Mouse (Mus musculus) forebrain, embryonic 15.5 days (tissue): ENCODE measurements around the gene Sstr2. TPM values are rescaled to one million over a fixed set of nuclear protein-coding genes. Genes with fewer than 3 reads are reported as not detected.

ENCODE experiments used
- ATAC-seq: fragments of 200-750 bp; cut with Nextera tagmentation; replicated peaks from 2 replicates; pipeline ENCODE4 v1.8.0; 2017; ENCODE audit warnings: mild to moderate bottlenecking, moderate TSS enrichment, moderate library complexity
- H3K27ac ChIP-seq: fragments of 300-500 bp; sonication (generic); replicated peaks from 2 replicates; pipeline ENCODE4 v1.5.1; 2015; ENCODE audit warnings: mild to moderate bottlenecking, inconsistent platforms
- H3K27me3 ChIP-seq: fragments of 300-500 bp; sonication (generic); 2 replicates; pipeline ENCODE4 v1.6.1; 2015; ENCODE audit warnings: inconsistent platforms
- H3K36me3 ChIP-seq: fragments of 300-500 bp; sonication (generic); 2 replicates; pipeline ENCODE4 v1.6.1; 2015; ENCODE audit warnings: mild to moderate bottlenecking, inconsistent platforms
- H3K4me1 ChIP-seq: fragments of 300-500 bp; sonication (generic); 2 replicates; pipeline ENCODE4 v1.6.1; 2015; ENCODE audit warnings: inconsistent platforms
- H3K4me2 ChIP-seq: fragments of 300-500 bp; sonication (generic); replicated peaks from 2 replicates; pipeline ENCODE4 v1.6.1; 2015; ENCODE audit warnings: mild to moderate bottlenecking, inconsistent platforms
- H3K4me3 ChIP-seq: fragments of 300-500 bp; sonication (generic); 2 replicates; pipeline ENCODE4 v1.5.1; 2015; ENCODE audit warnings: mild to moderate bottlenecking, inconsistent platforms
- H3K9ac ChIP-seq: fragments of 300-500 bp; sonication (generic); replicated peaks from 2 replicates; pipeline ENCODE4 v1.6.1; 2015; ENCODE audit warnings: mild to moderate bottlenecking, inconsistent platforms
- H3K9me3 ChIP-seq: fragments of 300-500 bp; sonication (generic); 2 replicates; pipeline ENCODE4 v1.6.1; 2016; ENCODE audit warnings: inconsistent platforms
- WGBS: fragments of 180-500 bp; shearing (Covaris S2); methylation state at CpG from one replicate; pipeline ENCODE4 v1.1.7; 2015; ENCODE audit warnings: mixed read lengths; 5-methylcytosine and 5-hydroxymethylcytosine counted together
- polyA plus RNA-seq: library from polyadenylated mRNA; unstranded; fragments of >200 nt; fragmentation: Nextera tagmentation; extraction: Ambion mirVana; gene quantifications from 2 replicates; pipeline ENCODE4 v1.2.1, GENCODE M21; 2015

Gene Sstr2
- polyA plus RNA-seq, 1 experiment from 2014 or later: 85.6 TPM

- no peak overlapping the region for H3K4me2 ChIP-seq
- H3K27ac ChIP-seq: no peak overlapping the region
- no peak overlapping the region for H3K9ac ChIP-seq
- ATAC-seq: no peak
- H3K27me3 ChIP-seq: no peaks in the 10 kb centered on the region
- H3K9me3 ChIP-seq: no peaks in the 10 kb centered on the region
- H3K4me3 ChIP-seq: no peak overlapping the region
- peaks cover 12% of the 10 kb centered on the region; the same call in 1 of the 2 replicates for H3K4me1 ChIP-seq
- H3K36me3 ChIP-seq: peaks cover 77% of the 10 kb centered on the region
- WGBS: 87% methylated on average over 11 of the region's 11 CpGs
These were observed 41.8 kb downstream of the Sstr2 start for GRCm38 (mm10) chr11:113660940-113661339.

- peaks cover 67% of the 10 kb centered on the region for H3K36me3 ChIP-seq
- ATAC-seq: 0 out of 2 replicates have a peak, but pooled peaks have one; percentile 46
- peaks cover 10% of the 10 kb centered on the region for H3K4me1 ChIP-seq
- H3K9me3 ChIP-seq: no peaks in the 10 kb centered on the region
- no peak overlapping the region for H3K4me3 ChIP-seq
- H3K4me2 ChIP-seq: no peak overlapping the region
- no peak overlapping the region for H3K27ac ChIP-seq
- 94% methylated on average over 18 of the region's 18 CpGs for WGBS
- no peak overlapping the region for H3K9ac ChIP-seq
- H3K27me3 ChIP-seq: no peaks in the 10 kb centered on the region
These were observed 42.8 kb downstream of the Sstr2 start for GRCm38 (mm10) chr11:113661835-113662351.

GRCm38 (mm10) chr11:113664279-113664678 lies 45.1 kb downstream of the Sstr2 start:
- no peak overlapping the region for H3K27ac ChIP-seq
- no peak overlapping the region for H3K4me2 ChIP-seq
- H3K9ac ChIP-seq: no peak overlapping the region
- no peaks in the 10 kb centered on the region for H3K9me3 ChIP-seq
- no peaks in the 10 kb centered on the region for H3K27me3 ChIP-seq
- H3K36me3 ChIP-seq: peaks cover 45% of the 10 kb centered on the region
- WGBS: 59% methylated on average over 2 of the region's 2 CpGs
- no peak overlapping the region for H3K4me3 ChIP-seq
- no peak for ATAC-seq
- peaks cover 19% of the 10 kb centered on the region for H3K4me1 ChIP-seq

GRCm38 (mm10) chr11:113666205-113666604 lies 47.1 kb downstream of the Sstr2 start:
- no peak for ATAC-seq
- WGBS: 74% methylated on average over 6 of the region's 6 CpGs
- H3K4me1 ChIP-seq: peaks cover 19% of the 10 kb centered on the region
- H3K4me3 ChIP-seq: no peak overlapping the region
- no peak overlapping the region for H3K27ac ChIP-seq
- peaks cover 30% of the 10 kb centered on the region for H3K36me3 ChIP-seq
- no peak overlapping the region for H3K4me2 ChIP-seq
- H3K27me3 ChIP-seq: no peaks in the 10 kb centered on the region
- no peak overlapping the region for H3K9ac ChIP-seq
- H3K9me3 ChIP-seq: no peaks in the 10 kb centered on the region

GRCm38 (mm10) chr11:113666648-113667047 lies 47.5 kb downstream of the Sstr2 start:
- Histone ChIP-seq H3K4me2 (no peak overlapping the region), H3K9me3 (no peaks in the 10 kb centered on the region), H3K9ac (no peak overlapping the region), H3K27me3 (no peaks in the 10 kb centered on the region), H3K4me3 (no peak overlapping the region), H3K4me1 (peaks cover 19% of the 10 kb centered on the region), H3K36me3 (peaks cover 26% of the 10 kb centered on the region), H3K27ac (peak overlapping the region; percentile 31; the same call in 1 of the 2 replicates)
- WGBS: 65% methylated on average over 10 of the region's 10 CpGs
- ATAC-seq: no peak

DNA sequence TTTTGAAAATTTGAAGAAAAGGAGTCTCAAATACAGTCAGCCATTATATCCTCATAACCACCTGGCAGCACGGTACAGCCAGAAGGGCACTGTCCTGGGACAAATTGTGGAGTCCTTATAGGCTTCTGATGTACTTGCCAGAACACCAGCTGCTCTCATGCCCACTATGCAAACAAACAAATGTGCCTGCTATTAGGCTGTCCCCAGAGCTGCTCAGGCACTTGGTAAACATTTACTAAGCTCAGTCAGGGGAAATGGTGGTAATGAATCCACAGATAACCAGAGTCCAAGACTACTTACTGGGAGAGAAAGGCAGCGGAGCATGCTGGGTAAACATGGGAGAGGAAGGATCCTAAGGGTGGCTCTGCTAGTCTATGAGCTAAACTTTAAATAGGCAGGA lies 48.0 kb downstream of the Sstr2 start:
- H3K4me2 ChIP-seq: no peak overlapping the region
- H3K9me3 ChIP-seq: no peaks in the 10 kb centered on the region
- H3K27ac ChIP-seq: no peak overlapping the region; the same call in 1 of the 2 replicates
- 51% methylated on average over 2 of the region's 2 CpGs for WGBS
- ATAC-seq: peak; percentile 57; the same call in 1 of the 2 replicates
- no peaks in the 10 kb centered on the region for H3K27me3 ChIP-seq
- peaks cover 19% of the 10 kb centered on the region for H3K4me1 ChIP-seq
- H3K36me3 ChIP-seq: peaks cover 24% of the 10 kb centered on the region
- H3K4me3 ChIP-seq: no peak overlapping the region
- no peak overlapping the region for H3K9ac ChIP-seq

DNA sequence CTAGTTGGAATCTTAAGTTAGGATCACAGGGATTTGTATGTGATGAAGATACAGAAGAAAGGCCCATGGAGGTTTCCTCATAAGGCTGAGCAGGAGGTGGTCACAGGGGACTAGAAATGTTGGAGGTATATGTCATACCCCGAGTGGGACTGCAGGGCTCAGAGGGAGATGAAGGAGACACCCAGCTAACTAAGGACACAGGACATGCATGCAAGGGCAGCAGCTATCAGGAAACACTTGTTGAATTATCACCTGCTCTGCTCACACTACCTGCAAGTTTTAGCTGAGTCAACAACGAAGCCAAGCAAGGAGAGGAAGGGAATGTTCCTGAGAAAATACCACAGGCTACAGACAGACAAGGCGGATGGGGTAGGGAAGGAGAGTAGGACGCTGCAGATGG lies 48.6 kb downstream of the Sstr2 start:
- H3K9me3 ChIP-seq: no peaks in the 10 kb centered on the region
- peaks cover 24% of the 10 kb centered on the region for H3K36me3 ChIP-seq
- WGBS: 91% methylated on average over 4 of the region's 4 CpGs

GRCm38 (mm10) chr11:113668857-113669256 lies 49.7 kb downstream of the Sstr2 start:
- H3K4me1 ChIP-seq: peaks cover 26% of the 10 kb centered on the region
- no peak overlapping the region for H3K4me3 ChIP-seq
- 91% methylated on average over 5 of the region's 5 CpGs for WGBS
- no peaks in the 10 kb centered on the region for H3K27me3 ChIP-seq
- no peak overlapping the region for H3K4me2 ChIP-seq
- H3K27ac ChIP-seq: no peak overlapping the region
- no peak for ATAC-seq
- H3K9me3 ChIP-seq: no peaks in the 10 kb centered on the region
- no peak overlapping the region for H3K9ac ChIP-seq
- H3K36me3 ChIP-seq: peaks cover 26% of the 10 kb centered on the region

More for the DNA sequence above, 48.6 kb downstream of the Sstr2 start:
- Histone ChIP-seq H3K27ac (no peak overlapping the region; the same call in 1 of the 2 replicates), H3K4me3 (no peak overlapping the region), H3K4me1 (peaks cover 19% of the 10 kb centered on the region), H3K9ac (no peak overlapping the region), H3K4me2 (no peak overlapping the region), H3K27me3 (no peaks in the 10 kb centered on the region)
- no peak for ATAC-seq

- Histone ChIP-seq H3K4me2 (no peak overlapping the region), H3K36me3 (peaks cover 22% of the 10 kb centered on the region), H3K9ac (no peak overlapping the region), H3K27ac (no peak overlapping the region), H3K27me3 (no peaks in the 10 kb centered on the region), H3K9me3 (no peaks in the 10 kb centered on the region), H3K4me3 (no peak overlapping the region), H3K4me1 (peaks cover 28% of the 10 kb centered on the region)
- no peak for ATAC-seq
- WGBS: 79% methylated on average over 4 of the region's 4 CpGs
These were observed 50.6 kb downstream of the Sstr2 start for GRCm38 (mm10) chr11:113669711-113670110.

GRCm38 (mm10) chr11:113673614-113674013 lies 54.5 kb downstream of the Sstr2 start:
- H3K4me2 ChIP-seq: no peak overlapping the region
- ATAC-seq: no peak
- no peak overlapping the region for H3K4me3 ChIP-seq
- 70% methylated on average over 4 of the region's 4 CpGs for WGBS
- no peaks in the 10 kb centered on the region for H3K9me3 ChIP-seq
- peaks cover 41% of the 10 kb centered on the region for H3K36me3 ChIP-seq
- no peaks in the 10 kb centered on the region for H3K27me3 ChIP-seq
- peaks cover 12% of the 10 kb centered on the region for H3K4me1 ChIP-seq
- H3K9ac ChIP-seq: no peak overlapping the region
- H3K27ac ChIP-seq: 0 out of 2 replicates have a peak overlapping the region, but pooled peaks have one; percentile 23

GRCm38 (mm10) chr11:113674595-113674994 lies 55.5 kb downstream of the Sstr2 start:
- no peaks in the 10 kb centered on the region for H3K9me3 ChIP-seq
- no peak overlapping the region for H3K4me2 ChIP-seq
- no peak overlapping the region for H3K9ac ChIP-seq
- peaks cover 12% of the 10 kb centered on the region for H3K4me1 ChIP-seq
- no peak overlapping the region for H3K27ac ChIP-seq
- peaks cover 41% of the 10 kb centered on the region for H3K36me3 ChIP-seq
- WGBS: 92% methylated on average over 5 of the region's 5 CpGs
- no peak overlapping the region for H3K4me3 ChIP-seq
- no peaks in the 10 kb centered on the region for H3K27me3 ChIP-seq
- ATAC-seq: no peak
